Mouse (Mus musculus): Measurements from ENCODE around the gene Ackr2.

- TF ChIP-seq CTCF (IDR thresholded peaks at IDR 0.05) (no peak), EP300 (IDR thresholded peaks at IDR 0.05; ENCODE audit: insufficient read depth, low read depth, low read length) (no peak)
These were observed 36.7 kb downstream of the Ackr2 start for GRCm38 (mm10) chr9:121934856-121935255.

All from heart, adult 2 months (tissue).